Mouse (Mus musculus) embryonic facial prominence, embryonic 12.5 days (tissue): Measurements from ENCODE around the gene Efs. TPM values are rescaled to one million over a fixed set of nuclear protein-coding genes. Genes with fewer than 3 reads are reported as not detected.

Experiments
- ATAC-seq: fragments of 200-750 bp; cut with Nextera tagmentation; 2 replicates; pipeline ENCODE4 v1.8.0; 2017; ENCODE audit not compliant: insufficient number of reproducible peaks, insufficient read depth, low FRiP score, low TSS enrichment
- H3K27ac ChIP-seq: fragments of 300-500 bp; sonication (generic); 2 replicates; pipeline ENCODE4 v1.5.1; 2016; ENCODE audit warnings: mild to moderate bottlenecking
- H3K27me3 ChIP-seq: fragments of 300-500 bp; sonication (generic); 2 replicates; pipeline ENCODE4 v1.6.1; 2016; ENCODE audit warnings: mild to moderate bottlenecking, moderate library complexity
- H3K36me3 ChIP-seq: fragments of 300-500 bp; sonication (generic); 2 replicates; pipeline ENCODE4 v1.6.1; 2016; ENCODE audit warnings: mild to moderate bottlenecking
- H3K4me1 ChIP-seq: fragments of 300-500 bp; sonication (generic); 2 replicates; pipeline ENCODE4 v1.6.1; 2016
- H3K4me2 ChIP-seq: fragments of 300-500 bp; sonication (generic); replicated peaks from 2 replicates; pipeline ENCODE4 v1.6.1; 2016; ENCODE audit warnings: mild to moderate bottlenecking, moderate library complexity
- H3K4me3 ChIP-seq: fragments of 300-500 bp; sonication (generic); 2 replicates; pipeline ENCODE4 v1.5.1; 2016; ENCODE audit warnings: mild to moderate bottlenecking
- H3K9ac ChIP-seq: fragments of 300-500 bp; sonication (generic); 2 replicates; pipeline ENCODE4 v1.6.1; 2016; ENCODE audit warnings: mild to moderate bottlenecking, moderate library complexity
- H3K9me3 ChIP-seq: fragments of 300-500 bp; sonication (generic); 2 replicates; pipeline ENCODE4 v1.6.1; 2016; ENCODE audit warnings: mild to moderate bottlenecking, moderate library complexity
- whole genome bisulfite sequencing: fragments of 180-500 bp; shearing (Covaris S2); methylation state at CpG from one replicate; pipeline ENCODE4 v1.1.7; 2016; 5-methylcytosine and 5-hydroxymethylcytosine counted together
- polyA plus RNA-seq: library from polyadenylated mRNA; unstranded; fragments of >200 nt; fragmentation: Nextera tagmentation; extraction: Ambion mirVana; gene quantifications from 2 replicates; pipeline ENCODE4 v1.2.1, GENCODE M21; 2016

Gene Efs
- polyA plus RNA-seq, 1 experiment from 2014 or later, result 49.3 TPM

GRCm38 (mm10) chr14:54945975-54946704, 20.2 kb upstream of the Efs start:
- Histone ChIP-seq H3K9me3 (no peaks in the 10 kb centered on the region), H3K9ac (no peak overlapping the region), H3K36me3 (no peaks in the 10 kb centered on the region), H3K27me3 (no peaks in the 10 kb centered on the region), H3K4me1 (no peaks in the 10 kb centered on the region), H3K4me2 (no peak overlapping the region), H3K4me3 (no peak overlapping the region), H3K27ac (no peak overlapping the region)
- 82% methylated on average over 19 of the region's 19 CpGs for WGBS
- ATAC-seq, result no peak

DNA sequence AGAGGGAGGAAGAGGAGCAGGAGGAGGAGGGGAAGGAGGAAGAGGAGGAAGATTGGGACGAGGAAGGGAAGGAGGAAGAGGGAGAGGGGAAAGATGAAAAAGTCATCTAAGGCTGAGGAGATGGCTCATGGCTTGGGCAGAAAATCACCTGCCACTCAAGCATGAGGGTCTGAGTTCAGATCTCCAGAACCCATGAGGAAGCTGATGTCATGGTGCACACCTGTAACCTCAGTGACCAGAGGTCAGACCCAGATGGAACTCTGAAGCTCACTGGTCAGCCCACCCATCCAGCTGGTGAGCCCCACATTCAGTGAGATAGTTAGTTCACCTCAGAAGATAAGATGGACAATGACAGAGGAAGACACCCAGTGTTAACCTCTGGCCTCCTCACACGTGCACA, 19.0 kb upstream of the Efs start:
- Histone ChIP-seq H3K4me1 (no peaks in the 10 kb centered on the region), H3K4me2 (no peak overlapping the region), H3K27me3 (no peaks in the 10 kb centered on the region), H3K27ac (no peak overlapping the region), H3K4me3 (no peak overlapping the region), H3K36me3 (no peaks in the 10 kb centered on the region), H3K9ac (no peak overlapping the region), H3K9me3 (no peaks in the 10 kb centered on the region)
- WGBS, result 73% methylated on average over 2 of the region's 2 CpGs
- ATAC-seq, result no peak

GRCm38 (mm10) chr14:54943971-54944370, 18.0 kb upstream of the Efs start:
- no peak overlapping the region for H3K27ac ChIP-seq
- H3K9me3 ChIP-seq, result no peaks in the 10 kb centered on the region
- no peaks in the 10 kb centered on the region for H3K4me1 ChIP-seq
- H3K27me3 ChIP-seq, result no peaks in the 10 kb centered on the region
- no peak overlapping the region for H3K4me3 ChIP-seq
- H3K4me2 ChIP-seq, result no peak overlapping the region
- H3K36me3 ChIP-seq, result no peaks in the 10 kb centered on the region
- ATAC-seq, result no peak
- no peak overlapping the region for H3K9ac ChIP-seq
- WGBS, result 91% methylated on average over 7 of the region's 7 CpGs

- Histone ChIP-seq H3K4me1 (no peaks in the 10 kb centered on the region), H3K9ac (no peak overlapping the region), H3K27me3 (no peaks in the 10 kb centered on the region), H3K9me3 (no peaks in the 10 kb centered on the region), H3K27ac (no peak overlapping the region), H3K4me3 (no peak overlapping the region), H3K4me2 (no peak overlapping the region), H3K36me3 (no peaks in the 10 kb centered on the region)
- no peak for ATAC-seq
- 89% methylated on average over 8 of the region's 8 CpGs for WGBS
Observed at GRCm38 (mm10) chr14:54942479-54942878, 16.6 kb upstream of the Efs start.

- ATAC-seq, result no peak
- Histone ChIP-seq H3K9me3 (no peaks in the 10 kb centered on the region), H3K4me1 (peaks cover 6% of the 10 kb centered on the region), H3K36me3 (no peaks in the 10 kb centered on the region), H3K27ac (no peak overlapping the region), H3K9ac (no peak overlapping the region), H3K4me2 (no peak overlapping the region), H3K4me3 (no peak overlapping the region), H3K27me3 (no peaks in the 10 kb centered on the region)
- 60% methylated on average over 13 of the region's 13 CpGs for WGBS
Observed at GRCm38 (mm10) chr14:54941024-54941978, 15.4 kb upstream of the Efs start.

DNA sequence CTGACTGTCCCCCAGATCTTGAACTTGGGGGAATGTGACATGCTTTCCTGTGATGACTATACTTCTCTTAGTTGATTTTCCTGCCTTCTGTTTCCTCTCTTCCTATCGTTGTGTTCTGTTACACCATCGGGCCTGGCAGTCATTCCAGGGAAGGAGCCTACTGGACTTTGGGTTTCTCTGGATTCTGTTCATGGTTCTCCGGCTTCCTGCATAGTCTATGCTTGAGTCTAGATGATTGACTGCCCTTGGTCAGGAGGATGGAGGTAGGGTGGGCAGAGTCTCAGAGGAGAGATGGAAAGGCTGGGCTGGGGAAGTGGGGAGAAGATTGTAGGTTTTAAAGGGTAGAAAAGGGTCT, 14.2 kb upstream of the Efs start:
- Histone ChIP-seq H3K27ac (no peak overlapping the region), H3K9ac (no peak overlapping the region), H3K27me3 (no peaks in the 10 kb centered on the region), H3K4me3 (no peak overlapping the region), H3K36me3 (no peaks in the 10 kb centered on the region), H3K4me1 (peaks cover 12% of the 10 kb centered on the region), H3K4me2 (no peak overlapping the region), H3K9me3 (no peaks in the 10 kb centered on the region)
- 80% methylated on average over 3 of the region's 3 CpGs for WGBS
- no peak for ATAC-seq

- Histone ChIP-seq H3K9me3 (no peaks in the 10 kb centered on the region), H3K4me2 (no peak overlapping the region), H3K27ac (no peak overlapping the region), H3K4me3 (no peak overlapping the region), H3K36me3 (no peaks in the 10 kb centered on the region), H3K27me3 (no peaks in the 10 kb centered on the region), H3K4me1 (peaks cover 12% of the 10 kb centered on the region), H3K9ac (no peak overlapping the region)
- no peak for ATAC-seq
- 47% methylated on average over 12 of the region's 12 CpGs for WGBS
Observed at GRCm38 (mm10) chr14:54939434-54940175, 13.7 kb upstream of the Efs start.

GRCm38 (mm10) chr14:54938431-54939219, 12.7 kb upstream of the Efs start:
- H3K27ac ChIP-seq, result no peak overlapping the region
- WGBS, result 82% methylated on average over 15 of the region's 15 CpGs

GRCm38 (mm10) chr14:54937361-54938182, 11.6 kb upstream of the Efs start:
- H3K9me3 ChIP-seq, result no peaks in the 10 kb centered on the region
- H3K9ac ChIP-seq, result no peak overlapping the region
- no peak overlapping the region for H3K4me2 ChIP-seq
- no peak for ATAC-seq
- no peaks in the 10 kb centered on the region for H3K36me3 ChIP-seq
- no peak overlapping the region for H3K4me3 ChIP-seq
- no peaks in the 10 kb centered on the region for H3K27me3 ChIP-seq
- H3K4me1 ChIP-seq, result peaks cover 19% of the 10 kb centered on the region
- WGBS, result 89% methylated on average over 16 of the region's 16 CpGs
- no peak overlapping the region for H3K27ac ChIP-seq

More at GRCm38 (mm10) chr14:54938431-54939219, 12.7 kb upstream of the Efs start:
- Histone ChIP-seq H3K4me2 (no peak overlapping the region), H3K4me3 (no peak overlapping the region), H3K9me3 (no peaks in the 10 kb centered on the region), H3K9ac (no peak overlapping the region), H3K36me3 (no peaks in the 10 kb centered on the region), H3K4me1 (peaks cover 12% of the 10 kb centered on the region), H3K27me3 (no peaks in the 10 kb centered on the region)
- no peak for ATAC-seq

GRCm38 (mm10) chr14:54936831-54937160, 10.9 kb upstream of the Efs start:
- H3K27ac ChIP-seq, result peak overlapping the region; percentile 78
- no peak for ATAC-seq
- no peaks in the 10 kb centered on the region for H3K27me3 ChIP-seq
- H3K4me3 ChIP-seq, result no peak overlapping the region
- no peaks in the 10 kb centered on the region for H3K9me3 ChIP-seq
- H3K9ac ChIP-seq, result peak overlapping the region; percentile 42; the same call in 1 of the 2 replicates
- H3K4me1 ChIP-seq, result peaks cover 19% of the 10 kb centered on the region
- no peaks in the 10 kb centered on the region for H3K36me3 ChIP-seq
- peak overlapping the region; percentile 16; the same call in 1 of the 2 replicates for H3K4me2 ChIP-seq
- 30% methylated on average over 6 of the region's 6 CpGs for WGBS
